Mouse (Mus musculus) stomach, embryonic 16.5 days (tissue): ENCODE results near the gene Vmn1r64. TPM values are rescaled to one million over a fixed set of nuclear protein-coding genes. Genes with fewer than 3 reads are reported as not detected.
"Not testable (repeated sequence)": the region's sequence is repeated elsewhere in the genome, so short reads cannot be mapped to it uniquely, and the experiment has no call there.

Source experiments
- ATAC-seq: fragments of 200-750 bp; cut with Nextera tagmentation; 2 replicates; pipeline ENCODE4 v1.8.0; 2017; ENCODE audit warnings: moderate number of reproducible peaks, moderate TSS enrichment; ENCODE audit not compliant: insufficient read depth, low FRiP score
- H3K27ac ChIP-seq: fragments of 300-500 bp; sonication (generic); 2 replicates; pipeline ENCODE4 v1.5.1; 2014; ENCODE audit warnings: low read length
- H3K27me3 ChIP-seq: fragments of 300-500 bp; sonication (generic); 2 replicates; pipeline ENCODE4 v1.6.1; 2014; ENCODE audit warnings: low read length, control low read depth, mixed read lengths; ENCODE audit not compliant: control insufficient read depth, insufficient read depth
- H3K36me3 ChIP-seq: fragments of 300-500 bp; sonication (generic); 2 replicates; pipeline ENCODE4 v1.6.1; 2014; ENCODE audit warnings: low read length; ENCODE audit not compliant: control insufficient read depth, insufficient read depth
- H3K4me1 ChIP-seq: fragments of 300-500 bp; sonication (generic); 2 replicates; pipeline ENCODE4 v1.6.1; 2014; ENCODE audit warnings: low read length, control low read depth, mixed read lengths; ENCODE audit not compliant: control insufficient read depth, insufficient read depth
- H3K4me2 ChIP-seq: fragments of 300-500 bp; sonication (generic); 2 replicates; pipeline ENCODE4 v1.6.1; 2014; ENCODE audit warnings: low read depth, low read length, mixed read lengths
- H3K4me3 ChIP-seq: fragments of 300-500 bp; sonication (generic); replicated peaks from 2 replicates; pipeline ENCODE4 v1.5.1; 2014; ENCODE audit warnings: mild to moderate bottlenecking, low read length
- H3K9ac ChIP-seq: fragments of 300-500 bp; sonication (generic); 2 replicates; pipeline ENCODE4 v1.6.1; 2014; ENCODE audit warnings: low read length
- H3K9me3 ChIP-seq: fragments of 300-500 bp; sonication (generic); replicated peaks from 2 replicates; pipeline ENCODE4 v1.6.1; 2016; ENCODE audit warnings: low read length, control low read depth; ENCODE audit not compliant: control insufficient read depth
- WGBS: fragments of 180-500 bp; shearing (Covaris S2); extraction: QIAGEN DNeasy Blood & Tissue Kit; methylation state at CpG from one replicate; pipeline ENCODE4 v1.1.7; 2014; 5-methylcytosine and 5-hydroxymethylcytosine counted together
- polyA plus RNA-seq: library from polyadenylated mRNA; unstranded; fragments of >200 nt; fragmentation: Nextera tagmentation; extraction: Ambion mirVana; gene quantifications from 2 replicates; pipeline ENCODE4 v1.2.1, GENCODE M21; 2015

The Vmn1r64 gene
- not detected in 2 replicates for polyA plus RNA-seq

- H3K9ac ChIP-seq = no peak within 1 kb of the TSS
- ATAC-seq = no peak
- no peak within 1 kb of the TSS for H3K4me3 ChIP-seq
- H3K36me3 ChIP-seq = no peaks in the 10 kb centered on the region
- H3K4me2 ChIP-seq = no peak within 1 kb of the TSS
- H3K9me3 ChIP-seq = 0 out of 2 replicates have a peak, but pooled peaks cover 3% of the 10 kb centered on the region
- no peaks in the 10 kb centered on the region for H3K27me3 ChIP-seq
- no peaks in the 10 kb centered on the region for H3K4me1 ChIP-seq
- no peak within 1 kb of the TSS for H3K27ac ChIP-seq
Observed at GRCm38 (mm10) chr7:5884442-5884841, at the start of gene Vmn1r64. Gene Vmn1r64 (minus strand): TSS chr7:5884542.

GRCm38 (mm10) chr7:5899238-5899637, 14.9 kb upstream of the Vmn1r64 start:
- H3K27ac ChIP-seq = no peak overlapping the region
- 88% methylated on average over 4 of the region's 4 CpGs for WGBS
- no peak overlapping the region for H3K4me3 ChIP-seq
- no peak overlapping the region for H3K4me2 ChIP-seq
- ATAC-seq = no peak
- H3K4me1 ChIP-seq = no peaks in the 10 kb centered on the region
- H3K9me3 ChIP-seq = peaks cover 6% of the 10 kb centered on the region; the same call in 1 of the 2 replicates
- H3K27me3 ChIP-seq = no peaks in the 10 kb centered on the region
- no peaks in the 10 kb centered on the region for H3K36me3 ChIP-seq
- H3K9ac ChIP-seq = no peak overlapping the region

- not testable (repeated sequence) for ATAC-seq, H3K9ac ChIP-seq, H3K4me1 ChIP-seq, H3K36me3 ChIP-seq, H3K4me2 ChIP-seq, H3K4me3 ChIP-seq, H3K27me3 ChIP-seq, H3K9me3 ChIP-seq, H3K27ac ChIP-seq
- 80% methylated on average over 2 of the region's 2 CpGs for WGBS
Observed at GRCm38 (mm10) chr7:5897245-5897644, 12.9 kb upstream of the Vmn1r64 start.

Other genes with a start within 250 kb of the Vmn1r64 start
- gene Vmn1r62, start 210.9 kb downstream of the Vmn1r64 start, polyA plus RNA-seq = not detected in 2 replicates
- gene Vmn1r63, start 79.1 kb downstream of the Vmn1r64 start, polyA plus RNA-seq = not detected in 2 replicates
- not detected in 2 replicates for gene Vmn1r65, start 126.5 kb upstream of the Vmn1r64 start, polyA plus RNA-seq
- not detected in 2 replicates for gene Nlrp4c, start 160.6 kb upstream of the Vmn1r64 start, polyA plus RNA-seq